Mouse (Mus musculus) kidney, postnatal 36 days (tissue): ENCODE measurements at regions not wholly inside any gene's neighbourhood (a gene's known extent, or its start where the extent isn't known, plus 50 kb on each side); places are given as distances from the start of the nearest gene placed in this dataset.
A peak's percentile ranks its signal among the peaks of the same experiment; 100 is the strongest.

Experiments
- DNase-seq, 2 experiments: peaks; one replicate each; pipeline ENCODE4 v3.0.0; 2021 to 2022; ENCODE audit warnings: mixed read lengths in 2 of 2

GRCm38 (mm10) chr3:60138319-60138718 is 56.6 kb downstream of the Sucnr1 start:
- no peak for DNase-seq

DNA sequence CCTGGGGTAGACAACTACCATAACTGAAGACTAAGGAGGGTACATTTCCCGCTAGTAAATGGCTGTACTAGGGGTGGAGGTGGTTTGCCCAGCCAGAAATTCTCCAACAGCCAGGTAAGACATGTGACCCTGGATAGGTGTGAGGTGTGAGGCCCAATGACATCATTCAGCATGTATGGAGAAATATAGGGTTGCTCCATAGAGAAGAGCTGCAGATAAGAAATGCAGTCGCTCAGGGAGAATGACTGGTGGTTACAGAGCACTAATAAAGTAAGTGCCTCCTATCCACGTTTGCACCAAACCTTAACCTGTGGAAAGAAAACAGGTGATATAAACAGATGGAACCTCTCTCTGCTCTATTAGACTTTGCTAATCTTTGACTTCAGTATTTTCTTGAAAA is 78.2 kb downstream of the Sucnr1 start:
- no peak for DNase-seq

DNA sequence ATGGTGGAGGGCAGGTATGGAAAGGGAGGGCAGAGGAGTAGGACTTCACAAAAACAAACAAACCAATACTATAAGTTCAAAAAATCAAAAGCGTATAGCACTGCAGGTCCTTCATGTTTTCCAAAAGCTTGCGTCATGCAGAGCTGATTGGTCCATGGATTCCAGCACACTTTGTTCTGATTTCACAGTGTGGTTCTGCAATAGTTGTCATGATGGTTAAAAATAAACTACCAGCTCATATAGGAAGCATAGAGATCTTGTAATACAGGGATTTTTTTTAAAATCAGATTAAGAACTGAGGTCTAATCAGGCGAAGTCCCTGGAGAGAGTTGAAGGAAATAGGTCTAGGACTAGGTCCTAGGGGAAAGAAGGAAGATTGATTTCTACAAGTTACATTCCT is 86.0 kb downstream of the Sucnr1 start:
- DNase-seq: no peak

DNA sequence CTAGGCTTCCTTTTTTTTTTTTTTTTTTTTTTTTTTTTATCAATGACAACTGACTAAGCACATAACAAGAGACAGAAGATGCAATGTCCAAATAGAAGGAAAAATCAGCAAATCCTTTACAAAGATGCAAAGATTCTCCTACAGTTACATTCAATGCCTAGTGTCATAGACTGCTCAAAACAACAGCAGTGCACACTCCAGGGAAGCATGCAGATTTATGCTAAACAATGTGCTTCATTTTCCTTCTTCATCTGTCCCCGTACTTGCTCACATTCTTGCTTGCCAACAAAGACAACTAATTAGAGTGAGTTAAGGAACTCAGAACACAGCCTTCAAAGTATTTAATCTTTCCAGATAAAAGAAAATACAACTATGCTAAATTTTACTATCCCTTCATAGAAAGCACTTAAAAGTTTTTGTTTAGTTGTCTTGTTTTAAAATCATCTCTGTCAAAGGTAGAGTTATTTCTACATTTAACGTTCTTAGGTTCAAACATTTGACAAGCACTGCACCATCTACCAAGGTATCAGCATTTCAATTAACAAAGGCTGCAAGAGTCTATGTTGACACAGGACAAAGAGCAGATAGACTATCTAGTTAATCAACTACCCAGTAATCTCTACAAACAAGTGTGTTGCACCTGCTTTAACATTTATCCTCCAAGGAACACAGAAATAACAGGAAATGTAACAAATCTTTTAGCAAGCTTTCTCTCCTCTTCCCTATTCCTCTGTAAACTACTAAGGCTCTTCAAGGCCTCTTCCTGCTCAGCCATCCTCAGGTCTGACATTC is 86.7 kb downstream of the Sucnr1 start:
- DNase-seq: peak in 1 of 2 experiments; percentile 4

DNA sequence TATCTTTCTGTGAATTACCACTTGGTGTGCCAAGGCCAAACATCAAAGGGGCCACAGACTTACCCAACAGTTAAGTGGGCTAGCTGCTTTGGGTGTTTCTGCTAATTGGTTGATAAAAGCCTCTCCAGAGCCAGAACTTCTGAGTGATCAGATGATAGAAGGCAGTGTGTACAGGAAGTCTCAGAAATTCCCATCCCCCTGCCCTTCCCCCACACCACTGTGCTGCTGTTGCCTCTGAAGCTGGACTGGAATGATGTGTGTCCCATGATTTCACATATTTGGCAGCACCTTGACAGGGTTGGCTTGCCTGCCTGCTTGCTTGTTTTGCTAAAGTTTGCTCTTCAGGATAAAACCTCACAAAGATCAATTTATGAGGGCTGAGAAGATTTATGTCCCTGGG is 87.9 kb downstream of the Sucnr1 start:
- DNase-seq: peak in 1 of 2 experiments; percentile 11

DNA sequence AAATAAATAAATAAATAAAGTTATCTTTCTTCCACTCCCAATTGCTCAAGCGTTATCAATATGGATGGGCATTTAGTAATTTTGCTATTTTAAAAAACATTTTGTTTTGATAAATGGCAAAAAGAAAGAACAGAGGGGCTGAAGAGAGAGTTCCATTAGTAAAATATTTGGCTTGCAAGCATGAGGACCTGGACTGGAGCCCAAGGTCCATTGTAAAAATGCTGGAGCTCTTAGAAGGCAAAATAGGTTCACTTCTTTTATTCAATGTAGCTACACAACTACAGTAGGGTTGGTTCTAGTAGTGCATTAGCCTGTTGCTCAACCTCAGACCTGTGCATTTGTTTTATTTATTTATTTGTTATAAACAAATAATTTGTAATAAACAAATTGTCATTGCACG is 102.8 kb downstream of the Sucnr1 start:
- DNase-seq: no peak

- no peak for DNase-seq
These were observed 114.4 kb downstream of the Sucnr1 start for GRCm38 (mm10) chr3:60196031-60196430.

GRCm38 (mm10) chr3:60207936-60208335 is 126.3 kb downstream of the Sucnr1 start:
- no peak for DNase-seq

DNA sequence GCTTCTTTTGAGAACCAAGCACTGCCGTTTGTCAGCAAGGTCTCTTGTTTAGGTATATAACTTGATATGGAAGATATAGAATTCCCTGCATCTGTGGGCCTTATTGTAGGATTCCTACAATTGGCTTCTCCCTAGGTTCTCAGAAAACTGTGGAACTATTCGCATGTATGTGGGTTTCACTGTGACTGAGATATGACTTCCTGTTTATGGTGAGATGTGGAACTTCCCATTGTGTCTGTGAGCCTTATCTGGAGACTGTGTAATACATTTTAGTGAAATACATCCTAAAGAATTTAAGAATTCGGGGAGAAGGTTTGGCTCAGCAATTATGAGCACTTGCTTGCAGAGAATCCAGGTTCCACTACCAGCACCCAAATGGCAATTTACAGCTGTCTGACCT is 137.3 kb downstream of the Sucnr1 start:
- no peak for DNase-seq

DNA sequence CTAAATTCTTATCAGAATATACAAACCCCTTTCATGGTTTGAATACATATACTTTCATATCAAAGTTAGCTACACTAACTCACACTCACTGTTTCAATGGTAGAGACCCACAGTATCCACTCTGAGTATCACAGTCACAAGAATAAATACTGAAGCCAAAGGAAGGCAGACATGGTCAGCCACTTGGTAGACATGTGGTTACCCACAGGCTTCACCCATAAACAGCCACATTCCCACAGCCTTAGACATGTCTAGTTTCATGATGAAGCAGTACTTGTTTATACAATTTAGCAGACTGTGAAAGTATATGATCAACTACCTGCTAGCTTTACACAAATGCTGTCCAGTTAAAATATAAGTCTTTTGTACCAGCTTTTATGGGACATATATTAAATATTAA is 159.0 kb downstream of the Sucnr1 start:
- no peak for DNase-seq

- no peak for DNase-seq
These were observed 185.2 kb downstream of the Sucnr1 start for GRCm38 (mm10) chr3:60266666-60267415.

GRCm38 (mm10) chr3:60267416-60268174 is 185.9 kb downstream of the Sucnr1 start:
- no peak for DNase-seq

DNA sequence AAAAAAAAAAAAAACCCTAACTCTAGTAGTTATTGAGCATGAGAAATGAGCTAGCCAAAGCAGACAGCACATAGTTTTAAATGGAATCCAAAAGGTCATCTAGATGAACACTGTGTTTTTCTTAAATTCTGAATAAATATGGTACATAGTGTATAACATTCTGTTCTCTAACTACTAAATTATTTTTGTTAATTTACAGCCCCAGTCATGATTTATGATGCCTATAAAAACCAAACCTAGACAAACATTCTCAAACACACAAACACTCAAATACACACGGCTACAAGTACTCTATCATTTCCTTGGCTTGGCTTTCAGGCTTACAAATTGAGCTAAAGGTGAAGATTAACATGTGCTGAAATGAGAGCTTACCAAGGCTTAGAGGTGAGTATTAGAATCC is 188.8 kb downstream of the Sucnr1 start:
- peak in 1 of 2 experiments; percentile 5 for DNase-seq

DNA sequence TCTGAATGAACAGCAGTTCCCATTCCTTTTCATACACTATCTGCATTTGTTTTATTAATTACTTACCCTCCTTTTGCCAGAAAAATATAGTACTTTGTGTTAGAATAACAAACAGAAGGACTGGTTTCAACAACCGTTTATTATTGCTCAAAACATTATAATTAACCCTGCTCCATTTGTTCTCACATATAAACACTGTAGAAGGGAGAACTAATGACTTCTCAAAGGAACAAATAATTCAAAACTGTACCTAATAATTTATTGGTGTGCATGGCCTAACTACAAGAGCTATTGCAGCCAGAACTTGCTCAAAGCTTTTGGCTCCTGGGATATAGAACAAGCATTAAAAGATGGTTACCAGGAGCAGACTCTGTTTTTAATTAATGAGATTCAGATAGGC is 192.1 kb downstream of the Sucnr1 start:
- no peak for DNase-seq

- no peak for DNase-seq
These were observed 193.7 kb downstream of the Sucnr1 start for GRCm38 (mm10) chr3:60275249-60275838.

DNA sequence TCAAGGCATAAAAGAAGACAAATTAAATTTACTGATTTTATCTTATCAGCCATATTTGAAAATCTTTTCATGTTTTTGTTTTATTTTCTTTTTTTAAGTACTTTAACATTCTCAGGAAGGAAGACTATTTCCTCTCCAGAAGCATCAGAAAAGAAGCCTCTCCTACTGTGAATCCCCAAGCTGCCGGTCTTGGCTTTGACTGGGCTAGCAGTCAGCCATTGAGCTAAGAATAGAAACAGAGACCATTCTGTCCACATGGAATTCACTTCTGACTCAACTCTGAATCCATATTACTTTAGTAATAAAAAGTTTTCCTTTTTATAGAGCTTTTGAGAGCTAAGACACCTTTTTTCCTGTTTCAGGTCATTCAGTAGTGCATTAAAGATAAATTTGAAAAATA is 194.8 kb upstream of the Mbnl1 start:
- DNase-seq: no peak

DNA sequence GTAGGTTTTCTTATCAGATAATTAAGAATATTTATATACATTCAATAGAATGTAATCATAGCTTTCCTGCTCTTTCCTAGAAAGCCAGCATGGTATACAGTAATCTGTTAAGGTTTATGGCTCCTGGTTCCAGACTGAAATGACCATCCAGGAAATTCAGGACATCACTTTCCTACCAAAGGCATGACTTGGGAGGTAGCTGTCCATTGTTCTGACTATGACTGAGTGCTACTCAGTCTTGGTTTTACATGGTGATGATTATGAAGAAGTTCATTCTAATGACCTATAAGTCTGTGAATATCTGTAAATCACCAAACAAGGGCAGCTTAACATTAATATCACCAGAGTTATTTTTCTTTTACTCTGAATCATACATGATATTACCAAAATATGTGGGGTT is 191.4 kb upstream of the Mbnl1 start:
- no peak for DNase-seq

- DNase-seq: no peak
These were observed 190.6 kb upstream of the Mbnl1 start for GRCm38 (mm10) chr3:60281959-60282495.

DNA sequence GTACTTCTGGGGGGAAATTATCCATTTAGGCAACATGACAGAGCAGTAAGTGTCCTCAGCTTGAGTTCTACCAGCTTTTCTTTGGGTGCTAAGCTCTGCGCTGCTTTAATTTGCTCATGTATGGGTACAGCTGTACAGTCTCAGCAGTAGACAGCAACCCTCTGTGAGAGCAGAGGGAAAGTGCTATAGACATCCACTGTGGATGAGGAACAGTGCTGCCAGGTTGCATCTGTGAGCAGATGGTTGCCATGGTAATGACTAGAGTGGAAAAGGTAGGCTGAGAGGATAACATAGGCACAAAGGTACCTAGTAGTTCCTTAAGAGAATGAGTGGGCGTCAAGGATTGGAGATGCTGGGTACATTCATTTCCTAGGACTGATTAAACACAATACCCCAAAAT is 180.5 kb upstream of the Mbnl1 start:
- DNase-seq: no peak

DNA sequence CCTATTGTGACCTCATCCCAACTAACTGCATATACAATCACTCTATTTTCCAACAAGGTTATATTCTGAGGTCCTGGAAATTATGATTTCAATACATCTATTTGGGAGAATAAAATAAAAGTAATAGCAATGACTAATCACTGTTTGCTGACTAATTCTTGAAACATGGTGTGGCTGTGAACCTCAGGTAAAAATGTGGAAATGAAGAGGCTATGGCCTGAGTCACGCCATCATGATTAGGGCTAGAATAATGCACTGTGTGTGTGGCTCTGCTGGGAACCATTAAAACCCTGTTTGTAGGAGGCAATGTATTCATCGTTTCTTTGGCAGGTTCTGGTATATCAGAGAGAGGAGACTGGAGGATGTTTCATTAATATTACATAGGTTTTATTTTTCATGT is 179.7 kb upstream of the Mbnl1 start:
- DNase-seq: no peak

GRCm38 (mm10) chr3:60305399-60305798 is 167.2 kb upstream of the Mbnl1 start:
- no peak for DNase-seq

DNA sequence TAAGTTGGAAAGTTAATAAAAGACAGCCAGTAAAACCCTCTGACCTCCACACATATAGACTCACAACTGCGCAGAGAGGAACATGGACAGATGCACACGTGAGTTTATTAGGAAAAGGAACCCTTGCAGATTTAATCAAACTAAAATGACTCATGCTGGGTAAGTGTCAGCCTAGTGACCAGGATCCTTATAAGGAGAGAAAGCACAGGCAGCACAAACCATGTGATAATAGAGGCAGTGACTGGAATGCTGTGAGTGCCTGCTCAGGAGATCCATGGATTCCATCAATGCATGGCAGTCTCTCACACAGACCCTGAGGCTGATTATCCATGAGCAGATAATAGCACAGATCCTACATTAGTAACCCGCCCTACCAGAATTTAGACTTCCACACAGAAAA is 162.2 kb upstream of the Mbnl1 start:
- no peak for DNase-seq

- no peak for DNase-seq
These were observed 161.5 kb upstream of the Mbnl1 start for GRCm38 (mm10) chr3:60311178-60311577.
